Mouse (Mus musculus): ENCODE measurements around the gene Cstf1. TPM values are rescaled to one million over a fixed set of nuclear protein-coding genes. Genes with fewer than 3 reads are reported as not detected.
A peak's percentile ranks its signal among the peaks of the same experiment; 100 is the strongest.

The Cstf1 gene
- polyA plus RNA-seq, 2 experiments, result 23.9 to 24.0 TPM

DNA sequence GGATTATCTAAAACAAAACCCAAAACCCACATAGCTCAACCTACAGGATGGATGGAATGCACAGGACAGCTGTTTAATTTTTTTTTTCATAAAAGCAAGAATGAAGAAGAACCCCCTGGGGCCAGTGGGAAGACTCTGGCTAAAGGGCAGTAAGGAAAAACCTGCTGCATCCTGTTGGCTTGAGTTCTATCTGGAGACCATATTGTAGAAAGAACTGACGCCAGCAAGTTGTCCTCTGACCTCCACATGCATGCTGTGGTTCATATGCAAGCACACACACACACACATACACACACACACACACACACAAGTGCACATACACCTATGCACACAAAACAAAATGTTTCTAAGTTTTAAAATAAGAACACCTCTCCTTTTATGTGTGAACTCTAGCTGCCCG, 40.2 kb downstream of the Cstf1 start:
- H3K4me3 ChIP-seq (ENCODE audit: insufficient read depth in 1 of 2, low read depth in 2 of 2, low read length in 2 of 2), result no peak overlapping the region
- H3K27me3 ChIP-seq (ENCODE audit: control insufficient read depth, insufficient read depth, low read length), result no peaks in the 10 kb centered on the region
- no peak for DNase-seq (ENCODE audit: low read depth in 3 of 3, low spot score in 3 of 3)
- 54% methylated on average over 2 of the region's 2 CpGs for WGBS (ENCODE audit: insufficient replicate concordance)
- no peaks in the 10 kb centered on the region for H3K36me3 ChIP-seq (replicated peaks; ENCODE audit: control insufficient read depth, insufficient read depth, low read depth)
- H3K9me3 ChIP-seq (ENCODE audit: control insufficient read depth, low read length), result no peaks in the 10 kb centered on the region
- no peak overlapping the region for H3K9ac ChIP-seq (replicated peaks)
- peaks cover 0 to 14% of the 10 kb centered on the region in 2 experiments; a peak in 2 of 4 replicates for H3K4me1 ChIP-seq (replicated peaks; ENCODE audit: control insufficient read depth in 2 of 2, insufficient read depth in 2 of 2, low read length in 1 of 2)
- no peak overlapping the region for H3K4me2 ChIP-seq (ENCODE audit: low read depth)
- H3K27ac ChIP-seq, result no peak overlapping the region
- ATAC-seq (ENCODE audit: insufficient read depth), result no peak
- TF ChIP-seq EP300 (IDR thresholded peaks at IDR 0.05; ENCODE audit: low read depth), result no peak
- no peak for TF ChIP-seq CTCF (IDR thresholded peaks at IDR 0.05; ENCODE audit: low read depth)

DNA sequence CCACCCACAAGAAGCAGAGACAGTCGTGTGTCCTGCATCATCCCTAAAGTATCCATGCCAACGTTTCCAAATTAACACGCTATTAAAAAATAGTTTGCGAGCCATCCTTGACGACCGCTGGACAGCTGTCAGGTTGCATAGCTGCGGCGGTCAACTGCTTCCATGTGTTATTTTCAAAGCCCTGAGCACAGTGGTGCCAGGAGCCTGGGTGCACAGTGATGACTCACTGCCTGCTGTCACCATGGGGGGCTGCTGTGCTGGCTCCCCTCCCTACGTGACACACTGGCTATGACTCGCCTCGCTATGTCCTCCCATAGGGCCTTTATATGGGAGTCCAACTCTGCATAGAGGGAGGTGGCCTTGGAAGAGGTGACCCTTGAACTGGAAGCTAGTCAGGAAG, 40.6 kb downstream of the Cstf1 start:
- TF ChIP-seq EP300 (IDR thresholded peaks at IDR 0.05; ENCODE audit: low read depth) (no peak), CTCF (IDR thresholded peaks at IDR 0.05; ENCODE audit: low read depth) (no peak)
- WGBS (ENCODE audit: insufficient replicate concordance), result 78% methylated on average over 11 of the region's 11 CpGs
- H3K4me3 ChIP-seq (ENCODE audit: insufficient read depth in 1 of 2, low read depth in 2 of 2, low read length in 2 of 2), result no peak overlapping the region
- H3K4me1 ChIP-seq (replicated peaks; ENCODE audit: control insufficient read depth in 2 of 2, insufficient read depth in 2 of 2, low read length in 1 of 2), result peaks cover 0 to 14% of the 10 kb centered on the region in 2 experiments; a peak in 2 of 4 replicates
- no peak for DNase-seq (ENCODE audit: low read depth in 3 of 3, low spot score in 3 of 3)
- H3K9me3 ChIP-seq (ENCODE audit: control insufficient read depth, low read length), result no peaks in the 10 kb centered on the region
- no peaks in the 10 kb centered on the region for H3K27me3 ChIP-seq (ENCODE audit: control insufficient read depth, insufficient read depth, low read length)
- ATAC-seq (ENCODE audit: insufficient read depth), result no peak
- no peak overlapping the region for H3K4me2 ChIP-seq (ENCODE audit: low read depth)
- no peak overlapping the region for H3K27ac ChIP-seq
- no peaks in the 10 kb centered on the region for H3K36me3 ChIP-seq (replicated peaks; ENCODE audit: control insufficient read depth, insufficient read depth, low read depth)
- no peak overlapping the region for H3K9ac ChIP-seq (replicated peaks)

DNA sequence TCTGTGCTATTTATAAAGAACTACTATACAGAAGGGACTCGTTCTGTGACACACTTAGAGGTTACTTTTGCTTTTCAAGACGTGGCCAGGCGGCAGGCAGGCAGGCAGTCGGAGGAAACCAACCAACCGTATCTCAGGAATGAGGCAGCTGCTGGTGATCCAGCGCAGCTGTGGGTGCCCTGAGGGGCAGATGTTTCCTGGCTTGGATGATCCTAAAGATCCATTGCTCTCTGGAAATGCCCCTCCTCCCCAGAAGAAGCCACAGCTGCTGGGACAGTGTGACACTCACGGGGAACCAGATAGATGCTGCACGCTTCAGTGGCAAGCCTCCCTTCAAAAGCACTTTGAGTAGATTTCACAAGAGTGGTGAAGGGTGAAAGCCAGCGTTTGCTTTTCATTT, 42.0 kb downstream of the Cstf1 start:
- DNase-seq (ENCODE audit: low read depth in 3 of 3, low spot score in 3 of 3) (no peak), ATAC-seq (ENCODE audit: insufficient read depth) (peak; percentile 34; the same call in 1 of the 2 replicates)
- H3K4me1 ChIP-seq (replicated peaks; ENCODE audit: control insufficient read depth in 2 of 2, insufficient read depth in 2 of 2, low read length in 1 of 2), result peaks cover 0 to 14% of the 10 kb centered on the region in 2 experiments; a peak in 2 of 4 replicates
- H3K4me3 ChIP-seq (ENCODE audit: insufficient read depth in 1 of 2, low read depth in 2 of 2, low read length in 2 of 2), result no peak overlapping the region
- H3K36me3 ChIP-seq (replicated peaks; ENCODE audit: control insufficient read depth, insufficient read depth, low read depth), result no peaks in the 10 kb centered on the region
- H3K27ac ChIP-seq, result no peak overlapping the region
- TF ChIP-seq CTCF (IDR thresholded peaks at IDR 0.05; ENCODE audit: low read depth), result no peak
- TF ChIP-seq EP300 (IDR thresholded peaks at IDR 0.05; ENCODE audit: low read depth), result no peak
- no peaks in the 10 kb centered on the region for H3K9me3 ChIP-seq (ENCODE audit: control insufficient read depth, low read length)
- 10% methylated on average over 9 of the region's 9 CpGs for WGBS (ENCODE audit: insufficient replicate concordance)
- no peaks in the 10 kb centered on the region for H3K27me3 ChIP-seq (ENCODE audit: control insufficient read depth, insufficient read depth, low read length)
- H3K9ac ChIP-seq (replicated peaks), result no peak overlapping the region
- H3K4me2 ChIP-seq (ENCODE audit: low read depth), result no peak overlapping the region

DNA sequence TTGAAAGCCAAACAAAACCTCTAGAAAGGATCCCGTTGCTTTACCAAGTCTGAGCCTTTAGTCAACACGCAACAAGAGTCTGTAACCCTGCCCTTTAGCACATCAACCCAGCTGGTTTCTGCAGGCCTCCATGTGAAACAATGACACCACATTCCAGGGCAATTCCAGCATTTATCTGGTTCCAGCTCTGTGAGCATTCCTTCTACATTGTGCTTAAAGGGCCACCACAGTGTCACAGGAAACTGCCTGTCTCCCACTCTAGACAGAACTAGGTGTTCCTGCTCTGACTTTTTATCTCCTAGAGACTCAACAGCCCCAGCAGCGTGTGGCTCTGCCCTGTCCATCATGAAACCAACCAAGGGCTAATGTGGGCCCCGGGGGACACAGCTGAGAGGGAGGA, 42.8 kb downstream of the Cstf1 start:
- ATAC-seq (ENCODE audit: insufficient read depth), result peak; percentile 26; the same call in 1 of the 2 replicates
- Histone ChIP-seq H3K4me2 (ENCODE audit: low read depth) (no peak overlapping the region), H3K4me3 (ENCODE audit: insufficient read depth in 1 of 2, low read depth in 2 of 2, low read length in 2 of 2) (no peak overlapping the region), H3K4me1 (replicated peaks; ENCODE audit: control insufficient read depth in 2 of 2, insufficient read depth in 2 of 2, low read length in 1 of 2) (peaks cover 0 to 14% of the 10 kb centered on the region in 2 experiments; a peak in 2 of 4 replicates), H3K27ac (no peak overlapping the region), H3K27me3 (ENCODE audit: control insufficient read depth, insufficient read depth, low read length) (no peaks in the 10 kb centered on the region), H3K9me3 (ENCODE audit: control insufficient read depth, low read length) (no peaks in the 10 kb centered on the region), H3K36me3 (replicated peaks; ENCODE audit: control insufficient read depth, insufficient read depth, low read depth) (no peaks in the 10 kb centered on the region), H3K9ac (replicated peaks) (no peak overlapping the region)
- no peak for DNase-seq (ENCODE audit: low read depth in 3 of 3, low spot score in 3 of 3)
- 22% methylated on average over 4 of the region's 4 CpGs for WGBS (ENCODE audit: insufficient replicate concordance)
- TF ChIP-seq EP300 (IDR thresholded peaks at IDR 0.05; ENCODE audit: low read depth) (no peak), CTCF (IDR thresholded peaks at IDR 0.05; ENCODE audit: low read depth) (no peak)

DNA sequence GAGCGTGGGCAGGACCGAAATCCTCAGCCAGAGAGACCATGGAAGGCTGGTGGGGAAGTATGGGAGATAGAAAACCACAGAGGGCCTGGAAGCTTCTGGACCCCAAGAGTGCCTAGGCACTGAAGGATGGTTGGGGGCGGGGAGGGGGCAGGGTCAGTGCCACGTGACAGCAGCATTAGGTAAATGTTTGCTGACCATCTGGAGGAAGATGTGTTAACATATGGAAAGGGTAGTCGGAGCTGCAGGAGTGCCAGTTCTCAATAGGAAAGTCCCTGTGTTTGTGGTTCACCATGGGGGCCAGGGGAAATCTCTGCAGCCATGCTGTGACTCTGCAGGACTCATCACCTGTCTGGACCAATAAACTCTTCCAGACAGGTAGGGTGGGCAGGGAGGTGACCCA, 43.4 kb downstream of the Cstf1 start:
- H3K9ac ChIP-seq (replicated peaks), result no peak overlapping the region
- no peaks in the 10 kb centered on the region for H3K36me3 ChIP-seq (replicated peaks; ENCODE audit: control insufficient read depth, insufficient read depth, low read depth)
- peaks cover 0 to 14% of the 10 kb centered on the region in 2 experiments; a peak in 2 of 4 replicates for H3K4me1 ChIP-seq (replicated peaks; ENCODE audit: control insufficient read depth in 2 of 2, insufficient read depth in 2 of 2, low read length in 1 of 2)
- no peak overlapping the region for H3K27ac ChIP-seq
- no peak for ATAC-seq (ENCODE audit: insufficient read depth)
- H3K4me2 ChIP-seq (ENCODE audit: low read depth), result no peak overlapping the region
- no peak overlapping the region for H3K4me3 ChIP-seq (ENCODE audit: insufficient read depth in 1 of 2, low read depth in 2 of 2, low read length in 2 of 2)
- 37% methylated on average over 5 of the region's 5 CpGs for WGBS (ENCODE audit: insufficient replicate concordance)
- no peak for TF ChIP-seq EP300 (IDR thresholded peaks at IDR 0.05; ENCODE audit: low read depth)
- TF ChIP-seq CTCF (IDR thresholded peaks at IDR 0.05; ENCODE audit: low read depth), result no peak
- DNase-seq (ENCODE audit: low read depth in 3 of 3, low spot score in 3 of 3), result no peak
- no peaks in the 10 kb centered on the region for H3K9me3 ChIP-seq (ENCODE audit: control insufficient read depth, low read length)
- H3K27me3 ChIP-seq (ENCODE audit: control insufficient read depth, insufficient read depth, low read length), result no peaks in the 10 kb centered on the region

Measured in liver, embryonic 14.5 days (tissue).